Mouse (Mus musculus): Measurements from ENCODE around the gene Gm48551.

Gm48551 gene

DNA sequence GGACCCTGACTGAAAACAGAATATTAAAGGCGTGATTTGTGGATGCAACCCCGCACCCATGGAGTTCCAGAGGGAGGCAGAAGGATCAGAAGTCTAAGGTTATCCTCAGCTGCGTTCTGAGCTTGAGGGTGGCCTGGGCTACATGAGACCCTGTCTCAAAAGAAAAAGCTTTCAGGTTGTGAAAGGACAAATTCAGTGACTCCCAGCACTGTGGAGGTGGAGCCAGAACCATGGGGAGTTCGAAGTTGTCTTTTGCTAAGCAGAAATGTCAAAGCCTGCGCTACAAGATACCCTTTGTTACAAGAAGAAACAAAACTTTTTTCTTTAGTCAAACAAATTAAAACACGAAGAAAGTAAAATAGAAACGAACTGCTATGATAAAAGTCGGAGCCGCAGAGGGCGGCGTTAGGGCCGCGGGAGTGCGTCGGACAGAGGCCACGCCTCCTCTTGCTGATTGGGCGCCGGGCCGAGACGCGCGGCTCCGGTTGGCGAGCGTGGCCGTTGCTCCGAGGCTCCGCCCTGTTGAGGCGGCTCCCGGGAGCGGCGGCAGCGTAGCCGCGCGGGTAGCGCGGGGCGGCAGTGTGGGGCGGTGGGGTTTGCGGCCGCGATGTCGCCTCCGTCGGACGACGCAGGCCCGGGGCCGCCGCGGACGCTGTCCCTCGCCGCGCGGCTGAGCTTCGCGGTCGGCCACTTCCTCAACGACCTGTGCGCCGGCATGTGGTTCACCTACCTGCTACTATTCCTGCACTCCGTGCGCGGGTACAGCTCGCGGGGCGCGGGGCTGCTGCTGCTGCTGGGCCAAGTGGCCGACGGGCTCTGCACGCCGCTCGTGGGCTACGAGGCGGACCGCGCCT is 27.0 kb upstream of the Gm48551 start, which contains the start of gene Mfsd12:
TSS of gene Mfsd12 (plus strand) at position 501 of the 854 bp plus-strand sequence.
- DNase-seq (ENCODE audit: low read depth, low spot score), result peak; percentile 94

DNA sequence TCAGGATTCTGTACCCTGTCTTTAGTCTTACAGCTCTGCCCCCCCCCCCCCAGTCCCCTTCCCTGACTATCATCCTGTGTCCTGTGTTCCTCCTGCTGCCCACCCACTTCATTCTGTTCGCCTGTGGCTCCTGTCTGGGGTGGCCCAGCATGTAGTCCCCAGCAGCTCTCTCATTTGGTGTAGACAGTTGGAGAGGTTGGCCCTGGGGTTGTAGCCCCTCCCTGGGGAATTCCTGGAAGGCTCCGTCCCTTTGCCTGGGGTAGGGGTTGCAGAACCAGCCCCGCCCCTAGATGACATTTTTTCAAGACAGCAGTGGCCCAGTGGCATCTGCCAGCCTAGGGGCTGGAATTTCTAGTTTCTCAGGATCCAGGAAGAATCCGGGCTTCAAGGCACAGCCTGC is 26.1 kb upstream of the Gm48551 start:
- DNase-seq (ENCODE audit: low read depth, low spot score), result no peak

DNA sequence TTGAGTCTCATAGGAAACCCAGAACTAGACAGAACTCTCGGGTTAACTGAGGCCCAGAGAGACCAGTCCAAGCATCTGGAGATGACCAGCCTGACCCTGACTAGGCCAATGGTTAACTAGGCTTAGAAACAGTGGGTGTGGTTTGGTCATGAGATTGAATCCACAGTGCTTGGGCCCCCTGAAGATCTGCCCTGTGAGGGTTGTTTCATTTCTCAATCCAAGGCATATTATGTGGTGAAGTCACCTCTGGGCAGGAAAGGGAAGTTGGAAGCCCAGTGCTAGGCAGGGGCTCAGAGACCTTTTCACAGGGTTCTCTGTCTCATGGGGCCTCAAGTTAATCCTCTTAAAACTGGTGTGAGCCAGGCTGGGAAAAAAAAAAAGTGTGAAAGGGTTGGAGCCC is 25.4 kb upstream of the Gm48551 start:
- DNase-seq (ENCODE audit: low read depth, low spot score), result no peak

DNA sequence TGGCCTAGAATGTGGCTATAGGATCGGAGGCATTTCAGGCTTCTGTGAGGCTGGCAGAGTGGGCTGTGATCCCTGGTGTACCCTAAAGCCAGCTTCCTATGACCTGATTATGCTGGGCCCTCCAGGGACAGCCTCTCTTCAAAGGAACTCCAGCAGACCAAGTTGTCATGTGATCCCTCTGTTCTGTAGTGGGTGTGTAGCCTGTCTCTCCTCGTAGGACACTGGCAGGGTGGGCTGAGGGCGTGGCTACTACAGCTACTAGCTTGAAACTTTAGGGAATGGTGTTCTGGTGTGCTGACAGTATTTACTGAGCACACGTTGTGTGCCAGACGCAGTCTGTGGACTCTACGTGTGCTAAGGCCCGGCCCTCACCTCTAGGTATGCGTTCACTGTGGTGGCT is 23.5 kb upstream of the Gm48551 start:
- no peak for DNase-seq (ENCODE audit: low read depth, low spot score)

DNA sequence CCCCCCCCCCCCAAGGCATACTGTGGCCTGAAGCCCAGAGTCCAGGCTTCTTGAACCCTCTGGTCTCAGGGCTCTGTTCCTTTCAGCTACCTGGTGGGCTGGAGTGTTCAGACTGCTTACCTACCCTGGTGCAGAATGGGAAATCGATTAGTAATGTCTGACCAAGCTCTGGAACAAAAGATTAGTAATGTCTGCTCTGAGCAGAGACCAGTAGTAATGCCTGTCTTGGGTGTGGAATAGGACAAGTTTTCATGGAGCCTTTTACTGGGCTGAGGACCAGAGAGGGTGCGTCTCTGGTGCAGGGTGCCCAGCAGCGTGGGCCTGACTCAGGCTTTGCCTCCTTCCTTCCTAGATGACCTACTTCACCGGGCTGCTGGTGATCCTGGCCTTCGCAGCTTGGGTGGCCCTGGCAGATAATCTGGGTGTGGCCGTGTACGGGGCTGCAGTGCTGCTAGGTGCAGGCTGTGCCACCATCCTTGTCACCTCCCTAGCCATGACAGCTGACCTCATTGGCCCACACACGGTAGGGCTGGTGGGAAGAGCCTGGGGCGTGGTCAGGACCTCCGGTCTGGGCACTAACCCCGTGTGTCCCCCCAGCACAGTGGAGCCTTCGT is 21.8 kb upstream of the Gm48551 start:
- DNase-seq (ENCODE audit: low read depth, low spot score), result no peak

DNA sequence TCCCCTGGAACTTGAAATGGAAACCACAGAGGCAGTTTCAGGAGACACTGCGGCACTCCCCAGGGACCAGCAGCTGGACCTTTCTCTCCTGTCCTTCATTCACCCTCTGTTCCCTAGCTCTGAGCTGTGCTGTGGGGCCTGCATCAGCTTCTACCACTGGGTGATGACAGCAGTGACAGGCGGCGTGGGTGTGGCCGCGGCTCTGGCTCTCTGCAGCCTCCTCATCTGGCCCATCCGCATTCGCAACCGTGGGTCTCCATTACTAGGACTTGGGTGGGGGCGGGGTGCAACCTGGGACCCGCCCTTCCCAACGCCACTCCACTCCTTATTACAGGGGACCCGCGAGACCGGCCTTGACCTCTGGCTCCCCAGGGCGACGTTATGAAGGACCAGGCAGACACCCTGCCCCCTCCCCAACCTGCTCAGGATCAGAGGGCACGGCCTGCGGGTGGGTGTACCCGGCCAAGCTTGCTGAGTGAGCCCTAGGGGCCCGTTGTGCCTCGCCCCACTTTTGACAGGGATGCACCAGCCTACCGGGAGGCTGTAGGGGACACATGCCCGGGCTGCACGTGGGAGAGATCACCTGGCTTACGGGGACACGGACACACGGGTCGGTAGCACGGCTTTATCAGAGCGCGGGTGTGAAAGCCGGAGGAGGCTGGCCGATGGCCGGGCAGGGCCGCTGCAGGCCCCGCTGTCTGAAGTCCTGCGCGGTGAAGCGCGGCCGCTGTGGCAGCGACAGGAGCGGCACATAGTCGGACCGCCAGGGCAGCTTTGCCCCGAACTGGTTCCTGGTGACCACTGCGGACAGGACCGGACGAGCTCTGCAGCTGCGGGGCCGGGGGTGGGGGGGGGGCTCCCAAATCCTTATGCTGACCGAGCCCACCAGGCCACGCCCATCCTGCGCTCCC is 20.6 kb upstream of the Gm48551 start:
- no peak for DNase-seq (ENCODE audit: low read depth, low spot score)

DNA sequence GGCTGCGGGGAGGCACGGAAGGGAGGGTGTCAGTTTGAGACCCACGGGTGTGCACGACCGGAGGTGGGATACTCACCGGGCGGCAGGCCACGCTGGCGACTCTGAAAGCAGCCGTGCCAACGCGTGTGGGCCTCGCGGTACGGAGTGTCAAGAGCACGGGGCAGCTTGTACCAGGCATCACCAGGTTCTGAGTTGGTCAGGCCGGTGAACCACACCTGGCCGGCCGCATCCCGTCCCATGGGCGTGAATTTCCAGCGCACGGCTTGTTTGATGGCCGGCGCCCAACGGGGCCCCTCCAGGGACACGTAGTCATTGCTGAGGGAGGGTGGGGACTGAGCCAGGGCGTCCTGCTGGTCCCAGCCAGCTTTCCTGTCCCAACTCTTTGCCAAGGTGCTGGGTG is 19.6 kb upstream of the Gm48551 start:
- no peak for DNase-seq (ENCODE audit: low read depth, low spot score)

DNA sequence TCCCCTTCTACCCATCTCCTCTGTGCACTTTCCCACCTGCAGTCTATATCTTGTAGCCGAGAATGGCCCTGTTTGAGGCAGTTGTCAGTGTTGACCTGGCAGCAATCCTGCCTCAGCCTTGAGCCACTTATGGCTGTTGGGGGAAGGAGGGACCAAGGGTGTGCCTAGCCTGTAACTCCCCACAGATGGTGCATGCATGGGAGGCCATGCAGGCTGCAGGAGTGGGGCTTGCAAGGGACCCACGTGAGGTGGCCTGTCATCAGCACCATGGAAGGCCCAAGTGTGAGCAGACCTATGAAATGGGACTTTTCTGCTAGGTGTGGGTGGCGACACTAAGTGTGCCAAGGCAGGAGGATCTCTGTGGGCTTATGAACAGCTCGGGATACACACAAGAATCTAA is 19.2 kb upstream of the Gm48551 start:
- no peak for DNase-seq (ENCODE audit: low read depth, low spot score)

DNA sequence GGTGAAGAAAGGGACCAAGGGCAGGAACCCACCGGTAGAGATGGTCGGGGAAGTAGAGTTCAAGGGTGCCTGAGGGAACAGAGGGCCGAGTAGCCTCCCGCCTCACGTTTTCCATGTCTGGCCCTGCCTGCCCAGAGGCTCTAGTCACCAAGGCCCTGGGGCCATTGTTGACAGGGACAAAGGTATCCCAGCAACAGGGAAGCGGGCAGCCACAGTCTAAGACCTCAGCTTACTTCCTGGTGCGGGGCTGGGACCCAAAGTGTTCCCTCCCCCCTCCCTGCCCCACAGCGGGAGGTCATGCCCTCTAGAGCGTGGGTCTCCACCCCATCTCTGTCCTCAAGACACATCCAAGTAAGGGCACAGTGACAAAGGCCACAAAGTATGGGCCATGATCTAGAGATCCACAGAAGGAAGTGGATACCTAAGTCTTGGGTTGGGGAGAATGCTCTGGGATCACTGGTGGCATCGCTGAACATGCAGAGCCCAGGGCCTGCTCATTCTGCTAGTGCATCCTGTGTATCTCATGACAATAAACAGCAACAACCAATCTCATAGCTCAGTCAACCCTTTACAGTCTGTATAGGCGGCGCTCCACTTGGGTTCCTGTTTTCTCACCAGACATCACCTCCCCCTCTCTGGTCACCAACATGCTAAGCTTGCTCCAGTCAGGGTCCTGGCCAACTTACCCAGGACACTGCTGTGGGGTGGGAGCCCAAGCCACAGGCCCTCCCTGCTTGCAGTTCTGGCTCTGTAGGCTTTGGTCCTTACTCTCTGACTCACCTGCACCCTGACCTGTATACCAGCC is 18.4 kb upstream of the Gm48551 start, which contains the start of gene 4930404N11Rik:
TSS of gene 4930404N11Rik (minus strand) at position 145 of the 805 bp plus-strand sequence.
- no peak for DNase-seq (ENCODE audit: low read depth, low spot score)

DNA sequence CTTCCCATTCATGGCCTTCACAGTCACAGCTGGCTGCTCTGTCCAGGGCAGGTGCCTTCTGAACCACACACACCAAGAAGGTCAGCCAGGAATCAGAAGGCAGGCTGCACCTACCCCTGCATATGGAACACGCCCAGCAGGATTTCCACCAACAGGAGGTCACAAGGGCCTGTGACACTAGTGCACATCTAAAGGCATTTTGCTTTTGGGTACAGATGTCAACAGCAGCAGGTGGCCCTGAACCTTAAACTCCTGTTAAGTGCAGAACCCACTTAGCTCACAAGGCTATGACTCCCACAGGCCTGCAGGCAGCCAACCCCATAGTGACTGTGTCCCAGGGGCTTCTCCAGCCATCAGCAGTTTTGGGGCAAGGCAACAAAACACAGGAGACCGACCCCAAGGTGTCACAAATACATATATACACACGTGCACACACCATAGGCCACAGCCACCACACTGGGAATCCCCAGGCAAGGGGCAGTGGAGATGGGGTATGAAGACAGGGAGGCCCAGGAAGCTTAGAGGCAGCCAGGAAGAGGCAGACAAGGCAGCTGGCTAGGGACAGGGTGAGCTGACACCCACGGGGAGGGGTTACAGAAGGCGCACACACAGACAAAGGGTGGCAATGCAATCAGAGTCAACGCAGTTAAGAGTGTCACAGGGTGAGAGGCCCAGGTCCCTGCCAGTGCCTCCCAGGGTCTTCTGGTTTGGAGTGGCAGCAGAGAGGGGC is 17.6 kb upstream of the Gm48551 start:
- no peak for DNase-seq (ENCODE audit: low read depth, low spot score)

DNA sequence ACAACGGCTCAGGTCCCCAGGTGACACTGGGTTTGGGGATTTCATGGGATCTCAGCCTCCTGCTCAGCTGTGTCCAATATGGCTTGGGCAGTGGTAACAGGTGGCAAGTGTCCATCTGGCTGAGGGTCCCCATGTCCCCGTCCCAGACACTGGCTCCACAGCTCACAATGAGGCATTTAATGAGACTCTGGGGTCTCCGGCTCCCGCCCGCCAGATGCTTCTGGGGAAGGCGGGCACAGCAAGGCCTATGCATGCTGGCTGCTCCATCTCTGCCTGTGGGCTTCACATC is 17.1 kb upstream of the Gm48551 start:
- DNase-seq (ENCODE audit: low read depth, low spot score), result no peak

DNA sequence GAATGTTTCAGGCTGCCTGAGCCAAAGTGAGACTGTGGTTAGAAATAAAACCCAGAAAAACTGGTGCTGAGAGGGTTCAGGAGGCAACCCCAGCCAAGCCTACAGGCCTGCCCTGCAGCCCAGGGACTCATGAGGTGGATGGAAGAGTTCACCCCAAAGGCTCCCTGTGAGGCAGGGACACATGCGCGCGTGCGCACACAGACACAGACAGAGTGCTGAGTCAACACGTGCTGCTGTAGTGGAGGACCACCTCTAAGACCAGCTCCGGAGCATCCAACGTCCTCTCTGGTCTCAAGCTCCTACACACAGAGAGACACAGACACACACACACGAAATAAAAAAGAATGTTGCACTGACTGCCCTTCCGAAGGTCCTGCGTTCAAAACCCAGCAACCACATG is 8.9 kb upstream of the Gm48551 start:
- no peak for DNase-seq (ENCODE audit: low read depth, low spot score)

DNA sequence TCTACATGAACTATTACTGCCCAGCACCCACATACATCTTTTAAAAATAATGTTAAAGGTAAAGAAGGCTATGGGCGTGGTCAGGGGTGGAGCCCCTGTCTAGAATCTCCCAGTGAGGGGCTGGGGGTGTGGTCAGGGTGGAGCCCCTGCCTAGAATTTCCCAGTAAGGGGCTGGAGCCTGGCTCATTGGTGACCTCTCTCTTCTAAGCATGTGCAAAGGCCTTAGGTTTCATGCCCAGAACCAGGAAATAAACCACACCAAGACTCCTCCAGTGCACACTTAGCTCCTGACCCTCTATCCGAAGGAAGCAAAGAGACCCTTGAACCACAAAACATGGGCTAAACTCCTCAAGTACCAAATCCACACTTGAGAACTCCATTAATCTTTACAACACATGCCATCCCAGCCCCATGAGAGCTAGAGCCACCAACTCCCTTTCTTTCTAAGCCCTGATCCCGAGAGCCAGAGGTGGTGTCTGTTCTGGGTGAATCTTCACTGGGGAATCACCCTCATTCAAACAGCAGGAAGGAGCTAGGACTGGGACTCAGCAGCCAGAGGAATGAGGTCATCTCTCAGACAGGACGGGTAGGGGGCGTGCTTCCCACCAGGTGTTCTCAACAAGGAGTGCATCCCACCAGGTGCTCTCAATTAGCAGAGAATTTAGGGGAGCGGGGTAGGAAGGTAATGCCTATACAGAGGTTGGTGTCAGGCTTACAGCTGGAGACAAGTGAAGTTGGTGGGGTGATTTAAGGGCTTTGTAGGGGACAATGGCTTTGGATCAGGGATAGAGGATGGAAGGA is 7.5 kb upstream of the Gm48551 start:
- DNase-seq (ENCODE audit: low read depth, low spot score), result peak; percentile 29

DNA sequence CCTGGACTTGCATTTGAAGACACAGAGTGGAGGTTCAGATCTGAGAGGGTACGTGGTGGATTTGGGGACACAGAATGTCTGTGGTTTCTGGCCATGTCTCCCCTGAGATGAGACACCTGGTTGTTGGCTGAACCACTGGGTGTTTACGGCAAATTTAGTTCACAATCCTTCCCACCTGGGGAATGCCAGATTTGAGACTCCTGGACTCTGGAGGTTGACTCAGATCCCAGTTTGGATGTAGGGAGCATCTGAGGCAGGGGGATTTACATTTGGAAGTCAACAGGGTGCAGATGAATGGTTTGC is 7.0 kb upstream of the Gm48551 start:
- DNase-seq (ENCODE audit: low read depth, low spot score), result peak; percentile 28

DNA sequence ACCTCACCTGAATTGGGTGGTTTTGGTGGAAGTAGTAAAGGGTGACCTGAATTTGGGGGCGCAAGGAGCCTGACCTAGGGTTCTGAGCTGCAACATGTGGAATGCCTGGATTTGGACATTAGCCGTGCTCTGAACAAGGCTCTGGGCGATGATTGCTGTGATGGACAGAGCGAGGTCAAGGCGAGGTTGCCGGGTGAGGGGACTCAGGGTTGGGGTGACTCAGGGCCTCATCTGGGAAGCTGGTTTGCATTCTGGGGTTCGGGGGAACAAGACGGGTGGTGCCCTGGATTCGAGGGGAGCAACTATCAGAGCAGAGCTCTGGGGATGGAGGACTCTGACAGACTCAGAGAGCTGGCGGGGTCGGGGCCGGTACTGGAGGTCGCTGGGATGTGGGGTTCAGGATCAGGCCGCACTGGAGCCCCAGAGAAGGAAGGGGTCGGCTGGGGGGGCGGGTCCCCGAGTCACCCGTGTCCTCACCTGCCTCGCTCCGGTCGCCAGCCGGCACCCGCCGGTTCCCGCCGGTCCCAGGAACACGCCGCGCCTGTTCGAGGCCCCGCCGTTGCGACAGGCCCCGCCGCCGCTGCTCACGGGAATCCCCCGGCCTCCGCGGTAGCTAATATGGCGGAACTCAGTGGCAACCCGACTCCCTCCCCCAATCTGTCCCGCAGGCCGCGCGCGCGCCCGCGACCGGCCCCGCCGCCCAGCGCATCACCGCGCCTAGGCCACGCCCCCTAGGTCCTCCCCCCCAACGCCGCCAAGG is 6.3 kb upstream of the Gm48551 start, which contains the start of gene Fzr1:
TSS of gene Fzr1 (minus strand) at position 724 of the 760 bp plus-strand sequence.
- DNase-seq (ENCODE audit: low read depth, low spot score), result no peak

DNA sequence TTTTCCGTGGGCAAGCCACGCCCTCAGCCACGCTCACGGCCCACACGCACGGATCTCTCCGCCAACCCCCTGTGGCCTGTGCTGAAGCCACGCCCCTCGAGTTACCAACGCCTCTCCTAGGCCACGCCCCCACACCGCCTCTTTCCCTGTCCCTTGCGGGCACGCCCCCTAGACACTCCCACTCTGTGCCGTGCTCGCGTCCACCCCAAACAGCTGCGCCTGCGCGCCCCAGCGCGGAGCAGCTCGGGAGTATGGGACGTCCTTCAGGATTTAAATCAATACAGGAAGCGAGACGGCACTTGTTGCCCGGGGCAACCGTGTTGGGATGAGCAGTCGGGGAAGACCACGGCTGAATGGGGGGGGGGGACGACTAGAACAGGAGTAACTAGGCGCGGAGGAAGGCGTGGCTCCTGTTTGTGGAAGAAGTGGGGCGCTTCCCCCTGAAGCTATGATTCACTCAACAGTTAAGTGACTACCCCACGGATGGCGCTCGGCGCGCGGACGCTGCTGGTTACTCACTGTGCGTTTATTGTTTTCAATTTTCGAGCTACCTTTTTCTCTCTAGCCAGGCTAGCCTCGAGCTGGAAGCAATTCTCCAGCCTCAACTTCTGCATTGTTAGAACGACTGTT is 5.6 kb upstream of the Gm48551 start:
- DNase-seq (ENCODE audit: low read depth, low spot score), result peak; percentile 100

DNA sequence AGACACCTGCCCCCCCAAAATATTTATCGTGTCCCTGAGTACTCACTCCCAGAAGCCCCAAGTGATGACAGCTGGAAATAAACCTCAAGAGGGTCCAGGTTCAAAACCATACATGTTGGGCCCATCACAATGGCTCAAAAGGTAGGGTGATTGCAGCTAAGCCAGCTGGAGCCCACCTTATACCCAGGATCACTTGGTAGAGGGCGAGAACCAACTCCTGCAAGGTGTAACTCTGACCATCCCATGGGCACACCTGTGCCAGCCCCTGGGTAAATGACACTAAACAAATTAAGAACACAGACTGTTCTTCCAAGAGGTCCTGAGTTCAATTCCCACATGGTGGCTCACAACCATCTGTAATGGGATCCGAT is 5.1 kb upstream of the Gm48551 start:
- no peak for DNase-seq (ENCODE audit: low read depth, low spot score)

DNA sequence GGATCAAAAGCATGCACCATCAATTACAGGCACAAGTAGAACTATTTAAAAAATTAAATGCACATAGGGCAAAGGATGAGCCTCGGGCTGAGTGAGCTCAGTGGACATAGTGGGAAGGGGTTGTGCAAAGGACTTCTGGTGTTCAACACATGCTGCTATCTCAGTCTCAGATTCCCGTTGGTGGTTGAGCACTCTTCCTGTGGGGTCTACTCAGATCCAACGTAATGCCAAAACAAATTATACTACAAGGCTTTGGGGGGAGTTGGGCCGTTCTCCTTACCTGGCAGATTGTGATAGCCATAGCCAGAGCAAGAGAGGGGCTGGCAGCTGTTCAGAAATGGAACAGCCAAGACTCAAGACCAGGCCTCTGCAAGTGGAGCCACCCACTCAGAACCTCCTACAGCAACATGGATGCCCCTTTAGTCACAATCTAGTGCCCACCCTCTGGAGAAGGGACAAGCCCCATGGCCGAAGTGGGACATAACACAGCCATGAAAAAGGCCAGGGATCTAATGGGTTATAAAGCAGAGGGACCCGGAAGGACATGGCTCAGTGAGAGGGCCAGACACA is 4.4 kb upstream of the Gm48551 start:
- no peak for DNase-seq (ENCODE audit: low read depth, low spot score)

All from CD4-positive helper T cell, adult 2 months (primary cell).